Mouse (Mus musculus) splenic B cell, adult 2 months (primary cell): ENCODE data around the gene Stag1.
"Not testable (repeated sequence)": the region's sequence is repeated elsewhere in the genome, so short reads cannot be mapped to it uniquely, and the experiment has no call there.

Experiments
- DNase-seq: peaks from one replicate; pipeline ENCODE4 v3.0.0-alpha.2; 2011; ENCODE audit warnings: low read depth, low spot score
- H3K27me3 ChIP-seq: 2 replicates; pipeline ENCODE4 v1.6.1; 2012; ENCODE audit warnings: mild to moderate bottlenecking, low read length, moderate library complexity, mixed read lengths; ENCODE audit not compliant: control insufficient read depth, poor library complexity, insufficient read depth, severe bottlenecking
- H3K36me3 ChIP-seq: 2 replicates; pipeline ENCODE4 v1.6.1; 2012; ENCODE audit warnings: mild to moderate bottlenecking, low read length, moderate library complexity, mixed read lengths; ENCODE audit not compliant: control insufficient read depth, poor library complexity, insufficient read depth, severe bottlenecking

The Stag1 gene

GRCm38 (mm10) chr9:100685769-100686487, 88.3 kb downstream of the Stag1 start:
- DNase-seq = peak; percentile 18
- Histone ChIP-seq H3K27me3 (no peaks in the 10 kb centered on the region), H3K36me3 (no peaks in the 10 kb centered on the region)

GRCm38 (mm10) chr9:100689765-100690316, 92.2 kb downstream of the Stag1 start:
- Histone ChIP-seq H3K36me3 (no peaks in the 10 kb centered on the region), H3K27me3 (no peaks in the 10 kb centered on the region)
- no peak for DNase-seq

- no peak for DNase-seq
- H3K27me3 ChIP-seq = no peaks in the 10 kb centered on the region
- H3K36me3 ChIP-seq = no peaks in the 10 kb centered on the region
Measured at GRCm38 (mm10) chr9:100692239-100692638, 94.6 kb downstream of the Stag1 start.

GRCm38 (mm10) chr9:100696537-100696936, 98.9 kb downstream of the Stag1 start:
- Histone ChIP-seq H3K27me3 (no peaks in the 10 kb centered on the region), H3K36me3 (no peaks in the 10 kb centered on the region)
- no peak for DNase-seq

DNA sequence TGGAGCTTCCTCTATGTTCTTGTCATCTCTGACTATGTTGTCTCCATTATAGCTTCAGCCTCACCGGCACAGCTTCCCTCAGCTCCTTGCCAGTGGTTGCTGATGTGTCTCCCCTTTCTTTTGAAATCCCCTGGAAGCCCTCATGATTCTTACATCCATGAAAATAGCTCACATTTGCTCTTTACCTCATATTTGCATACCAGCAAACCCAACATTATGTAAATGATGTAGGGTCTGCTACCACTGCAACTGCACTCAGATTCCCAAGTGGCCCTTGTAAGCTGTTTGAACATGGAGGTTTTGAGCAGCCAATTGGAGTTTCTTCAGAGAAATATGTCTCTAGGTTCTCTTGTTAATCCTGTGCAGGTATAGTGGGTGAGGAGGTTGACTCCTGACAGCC, 110.0 kb downstream of the Stag1 start:
- no peaks in the 10 kb centered on the region for H3K27me3 ChIP-seq
- H3K36me3 ChIP-seq = no peaks in the 10 kb centered on the region
- DNase-seq = peak; percentile 16

- Histone ChIP-seq H3K27me3 (no peaks in the 10 kb centered on the region), H3K36me3 (no peaks in the 10 kb centered on the region)
- no peak for DNase-seq
Measured at GRCm38 (mm10) chr9:100711665-100712064, 114.1 kb downstream of the Stag1 start.

DNA sequence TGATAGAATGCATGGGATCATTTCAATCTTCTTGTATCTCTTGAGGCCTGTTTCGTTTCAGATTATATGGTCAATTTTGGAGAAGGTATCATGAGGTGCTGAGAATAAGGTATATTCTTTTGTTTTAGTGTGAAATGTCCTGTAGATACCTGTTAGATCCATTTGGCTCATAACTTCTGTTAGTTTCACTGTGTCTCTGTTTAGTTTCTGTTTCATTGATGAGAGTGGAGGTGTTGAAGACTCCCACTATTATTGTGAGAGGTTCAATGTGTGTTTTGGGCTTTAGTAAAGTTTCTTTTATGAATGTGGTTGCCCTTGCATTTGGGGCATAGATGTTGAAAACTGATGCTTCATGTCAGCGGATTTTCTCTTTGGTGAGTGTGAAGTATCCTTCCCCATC, 127.2 kb downstream of the Stag1 start:
- not testable (repeated sequence) for H3K36me3 ChIP-seq, H3K27me3 ChIP-seq, DNase-seq

- Histone ChIP-seq H3K27me3 (no peaks in the 10 kb centered on the region; the same call in 1 of the 2 replicates), H3K36me3 (no peaks in the 10 kb centered on the region)
- DNase-seq = peak; percentile 18
Measured at GRCm38 (mm10) chr9:100731839-100732238, 134.2 kb downstream of the Stag1 start.

GRCm38 (mm10) chr9:100733907-100734440, 136.4 kb downstream of the Stag1 start:
- H3K27me3 ChIP-seq = no peaks in the 10 kb centered on the region
- H3K36me3 ChIP-seq = no peaks in the 10 kb centered on the region
- peak; percentile 4 for DNase-seq

- DNase-seq = no peak
- no peaks in the 10 kb centered on the region for H3K36me3 ChIP-seq
- H3K27me3 ChIP-seq = no peaks in the 10 kb centered on the region
Measured at GRCm38 (mm10) chr9:100735993-100736645, 138.5 kb downstream of the Stag1 start.

DNA sequence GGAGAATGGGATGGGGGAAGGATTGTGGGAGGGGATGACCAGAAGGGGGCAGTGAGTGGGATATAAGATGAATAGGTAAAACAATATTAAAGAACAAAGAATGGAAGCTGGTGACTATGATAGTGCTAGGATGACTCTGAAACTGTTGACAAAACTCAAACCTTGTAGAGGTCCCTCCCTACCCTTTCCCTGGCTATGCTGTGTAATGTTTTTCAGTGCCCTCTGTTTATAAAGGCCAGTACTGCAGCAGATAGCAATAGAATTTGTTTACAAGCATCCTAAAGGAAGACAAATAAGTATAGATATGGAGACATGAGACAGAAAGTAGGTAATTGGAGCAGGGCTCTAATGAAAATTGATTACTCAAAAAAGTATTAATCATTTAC, 139.0 kb downstream of the Stag1 start:
- Histone ChIP-seq H3K27me3 (no peaks in the 10 kb centered on the region), H3K36me3 (no peaks in the 10 kb centered on the region)
- DNase-seq = no peak

GRCm38 (mm10) chr9:100777238-100777637, 179.6 kb downstream of the Stag1 start:
- not testable (repeated sequence) for H3K27me3 ChIP-seq, DNase-seq, H3K36me3 ChIP-seq

GRCm38 (mm10) chr9:100865984-100866383, 268.4 kb downstream of the Stag1 start:
- DNase-seq = no peak
- 0 out of 2 replicates have a peak, but pooled peaks cover 2% of the 10 kb centered on the region for H3K36me3 ChIP-seq
- H3K27me3 ChIP-seq = no peaks in the 10 kb centered on the region

- no peak for DNase-seq
- 0 out of 2 replicates have a peak, but pooled peaks cover 4% of the 10 kb centered on the region for H3K36me3 ChIP-seq
- H3K27me3 ChIP-seq = no peaks in the 10 kb centered on the region
Measured at GRCm38 (mm10) chr9:100869635-100870034, 272.0 kb downstream of the Stag1 start.

DNA sequence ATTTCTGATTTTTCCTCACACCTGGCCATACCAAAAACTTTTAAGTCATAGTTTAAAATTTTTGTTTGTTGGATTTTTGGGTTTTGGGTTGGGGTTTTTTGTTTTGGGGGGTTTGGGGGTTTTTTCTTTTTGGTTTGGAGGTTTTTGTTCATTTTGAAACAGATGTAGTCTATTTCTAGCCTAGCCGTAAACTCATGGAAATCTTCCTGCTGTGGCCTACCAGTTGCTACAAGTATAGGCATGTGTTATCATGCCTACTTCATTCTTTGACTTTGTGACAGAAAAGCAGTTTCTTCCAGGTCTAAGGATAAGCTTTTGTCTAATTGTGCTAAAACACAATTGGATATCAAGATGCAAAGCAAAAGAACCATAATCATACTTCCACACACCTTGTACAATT, 298.5 kb downstream of the Stag1 start:
- DNase-seq = no peak
- Histone ChIP-seq H3K36me3 (no peaks in the 10 kb centered on the region), H3K27me3 (no peaks in the 10 kb centered on the region)
